Mouse (Mus musculus) splenic B cell, adult 2 months (primary cell): Measurements from ENCODE around the gene Eddm3b.
"Not testable (repeated sequence)": the region's sequence is repeated elsewhere in the genome, so short reads cannot be mapped to it uniquely, and the experiment has no call there.

Experiments used
- DNase-seq: peaks from one replicate; pipeline ENCODE4 v3.0.0-alpha.2; 2011; ENCODE audit warnings: low read depth, low spot score
- H3K27me3 ChIP-seq: 2 replicates; pipeline ENCODE4 v1.6.1; 2012; ENCODE audit warnings: mild to moderate bottlenecking, low read length, moderate library complexity, mixed read lengths; ENCODE audit not compliant: control insufficient read depth, poor library complexity, insufficient read depth, severe bottlenecking
- H3K36me3 ChIP-seq: 2 replicates; pipeline ENCODE4 v1.6.1; 2012; ENCODE audit warnings: mild to moderate bottlenecking, low read length, moderate library complexity, mixed read lengths; ENCODE audit not compliant: control insufficient read depth, poor library complexity, insufficient read depth, severe bottlenecking

Eddm3b gene

DNA sequence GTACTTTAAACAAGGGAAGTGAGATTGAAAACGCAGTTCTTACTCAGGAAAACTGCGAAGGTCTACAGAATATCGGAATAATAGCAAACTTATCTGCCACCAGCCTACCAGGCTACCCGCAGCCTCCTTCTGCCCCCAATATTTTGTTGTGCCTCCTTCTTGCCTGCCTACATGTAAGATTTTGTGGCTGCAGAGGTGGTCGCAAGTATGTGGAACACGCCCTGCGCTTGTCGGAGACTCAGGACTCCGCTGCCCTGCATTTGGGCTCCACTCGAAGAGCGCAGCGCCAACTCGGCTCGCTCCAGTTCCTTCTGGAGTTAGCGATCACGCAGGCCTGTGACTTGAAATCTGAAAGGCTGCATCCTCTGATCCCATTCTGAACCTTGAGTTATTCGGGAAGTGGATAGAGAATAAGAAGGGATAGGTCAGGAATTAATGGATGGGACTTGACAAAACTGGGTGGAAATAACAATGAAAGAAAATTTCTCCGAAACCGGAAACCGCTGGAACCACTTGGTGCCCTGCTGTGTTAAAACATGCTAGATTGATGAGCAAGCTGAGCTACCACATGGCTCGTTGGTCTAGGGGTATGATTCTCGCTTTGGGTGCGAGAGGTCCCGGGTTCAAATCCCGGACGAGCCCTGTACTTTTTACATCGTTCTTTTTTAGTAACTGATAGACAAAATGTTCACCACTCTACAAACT is 24.0 kb upstream of the Eddm3b start:
- peak; percentile 88 for DNase-seq
- no peaks in the 10 kb centered on the region for H3K36me3 ChIP-seq
- H3K27me3 ChIP-seq: no peaks in the 10 kb centered on the region

DNA sequence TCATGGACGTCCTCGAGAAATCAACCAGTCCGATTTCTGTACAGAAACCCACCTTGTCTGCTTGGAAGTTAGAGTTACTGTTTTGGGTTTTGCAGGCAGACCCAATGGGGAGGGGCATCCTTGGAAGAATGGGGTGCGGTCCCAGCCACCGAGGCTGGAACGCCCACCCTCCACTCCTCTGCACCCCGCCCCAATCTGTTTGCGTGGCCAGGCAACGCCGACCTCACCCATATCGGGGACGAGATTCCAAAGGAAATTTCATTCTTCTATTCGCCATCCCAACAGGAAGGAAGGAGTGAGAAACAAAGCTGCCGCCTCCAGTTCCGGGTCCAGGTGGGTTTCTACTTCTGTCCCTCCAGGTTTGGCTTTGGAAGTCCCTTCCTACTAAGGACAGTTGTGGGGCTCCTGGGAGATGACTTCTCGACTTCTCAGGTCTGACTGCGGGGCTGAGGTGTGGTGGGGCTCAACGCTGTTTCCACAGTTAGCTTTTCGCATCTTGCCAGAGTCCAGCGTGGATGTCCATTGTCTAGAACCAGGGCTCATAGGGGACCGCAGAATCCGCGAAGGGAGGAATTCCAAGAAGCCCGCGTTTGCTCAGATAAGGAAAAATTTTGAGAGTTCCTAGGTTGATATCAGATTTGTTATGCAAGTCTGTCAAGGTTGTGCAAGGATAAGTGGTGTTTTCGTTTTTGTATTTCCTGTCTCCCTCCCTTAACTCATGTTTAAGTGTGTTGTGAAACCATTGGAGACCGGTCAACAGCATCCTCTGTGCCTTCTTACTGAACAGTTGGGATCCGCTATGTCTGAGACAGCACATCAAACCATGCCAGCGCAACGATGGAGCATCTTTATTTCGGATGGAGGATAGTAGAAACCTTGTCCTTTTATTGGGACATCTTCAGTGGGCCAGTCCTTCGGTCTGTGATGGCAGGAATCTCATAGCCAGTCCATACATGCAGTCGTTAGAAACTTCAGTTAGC is 23.0 kb upstream of the Eddm3b start, which contains the start of the genes Rnase4 and Ang:
Rnase4 (plus strand) TSS at position 157 of the 980 bp plus-strand sequence.
Ang (plus strand) TSS at position 230 of the 980 bp plus-strand sequence.
- Histone ChIP-seq H3K36me3 (no peaks in the 10 kb centered on the region), H3K27me3 (no peaks in the 10 kb centered on the region)
- no peak for DNase-seq

DNA sequence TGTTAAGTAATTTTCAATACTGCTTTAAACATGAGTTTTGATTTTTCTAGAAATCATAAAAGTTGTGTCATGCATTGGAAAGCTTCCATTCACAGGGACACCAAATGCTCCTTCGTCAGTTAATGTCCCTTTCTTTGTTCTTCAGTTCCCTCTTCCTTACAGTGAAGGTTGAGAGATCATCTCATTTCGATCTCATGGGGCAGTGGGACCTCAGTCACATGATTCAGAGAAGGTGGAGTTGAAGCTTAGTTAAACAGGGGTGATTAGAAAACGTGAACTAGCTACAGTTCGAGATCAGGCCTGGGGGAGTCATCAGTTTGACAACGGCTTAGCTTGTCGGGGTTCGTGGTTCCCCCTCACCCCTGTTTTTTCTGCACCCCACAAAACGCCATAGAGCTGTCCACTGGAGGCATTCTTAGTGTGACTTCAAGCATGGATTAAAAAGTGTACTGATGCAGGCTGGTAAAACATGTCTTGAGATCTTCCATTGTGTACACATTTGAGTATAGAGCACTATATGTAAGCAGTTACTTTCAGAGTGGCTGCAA is 22.1 kb upstream of the Eddm3b start:
- H3K36me3 ChIP-seq: no peaks in the 10 kb centered on the region
- no peaks in the 10 kb centered on the region for H3K27me3 ChIP-seq
- peak; percentile 34 for DNase-seq

DNA sequence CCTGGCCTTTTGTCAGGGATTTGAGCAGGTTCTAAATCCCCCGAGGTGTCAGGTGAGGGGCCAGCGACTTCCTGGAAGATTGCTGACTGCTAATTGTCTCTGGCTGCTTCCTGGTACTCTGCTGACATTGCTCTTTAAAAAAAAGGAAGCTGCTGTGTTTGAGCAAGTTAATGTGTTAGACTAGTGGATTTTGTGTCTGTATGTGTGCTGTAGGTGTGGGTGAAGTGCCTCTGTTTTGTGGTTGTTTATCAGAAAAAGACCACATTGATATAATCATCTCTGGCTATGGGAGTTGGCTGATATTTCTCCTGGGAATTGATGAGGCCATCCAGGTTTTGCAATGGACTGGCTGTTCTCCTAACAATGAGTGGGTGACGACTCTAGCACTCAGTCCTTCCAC is 20.7 kb upstream of the Eddm3b start:
- H3K27me3 ChIP-seq: no peaks in the 10 kb centered on the region
- H3K36me3 ChIP-seq: no peaks in the 10 kb centered on the region
- DNase-seq: peak; percentile 65

DNA sequence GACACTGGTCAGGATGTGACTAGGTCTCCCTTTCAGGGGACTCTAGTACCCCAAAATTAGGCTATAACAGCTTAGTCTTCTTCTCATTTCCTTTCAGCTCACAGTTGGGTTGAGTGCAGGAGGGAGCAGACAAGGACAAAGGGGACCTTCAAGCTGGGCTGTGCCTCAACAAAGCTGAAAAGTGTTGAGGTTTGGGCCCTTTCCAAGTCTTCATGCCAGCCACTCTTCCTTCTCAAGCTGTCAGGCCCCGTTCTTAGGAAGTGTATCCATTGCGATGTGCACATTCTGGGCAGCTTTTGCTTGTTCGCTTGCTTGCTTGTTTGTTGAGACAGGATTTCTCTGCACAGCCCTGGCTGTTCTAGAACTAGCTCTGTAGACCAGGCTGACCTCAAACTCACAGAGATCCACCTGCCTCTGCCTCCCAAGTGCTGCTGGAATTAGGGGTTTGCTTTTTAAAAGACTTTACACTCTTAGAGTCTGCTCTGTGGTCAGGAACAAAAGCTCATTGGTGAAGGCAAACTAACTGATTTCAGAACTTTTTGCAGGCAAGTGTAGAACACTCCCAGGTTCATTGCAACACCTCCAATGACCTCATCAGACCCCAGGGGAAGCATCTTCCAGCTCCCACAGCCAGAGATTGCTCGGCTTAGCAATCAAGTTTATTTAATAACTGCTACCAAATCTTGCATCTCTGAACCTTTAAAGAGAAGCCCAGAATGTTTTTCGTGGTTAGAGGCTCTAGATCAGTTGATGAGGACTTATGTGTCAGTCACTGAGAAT is 19.9 kb upstream of the Eddm3b start:
- DNase-seq: no peak
- H3K27me3 ChIP-seq: no peaks in the 10 kb centered on the region
- no peaks in the 10 kb centered on the region for H3K36me3 ChIP-seq

DNA sequence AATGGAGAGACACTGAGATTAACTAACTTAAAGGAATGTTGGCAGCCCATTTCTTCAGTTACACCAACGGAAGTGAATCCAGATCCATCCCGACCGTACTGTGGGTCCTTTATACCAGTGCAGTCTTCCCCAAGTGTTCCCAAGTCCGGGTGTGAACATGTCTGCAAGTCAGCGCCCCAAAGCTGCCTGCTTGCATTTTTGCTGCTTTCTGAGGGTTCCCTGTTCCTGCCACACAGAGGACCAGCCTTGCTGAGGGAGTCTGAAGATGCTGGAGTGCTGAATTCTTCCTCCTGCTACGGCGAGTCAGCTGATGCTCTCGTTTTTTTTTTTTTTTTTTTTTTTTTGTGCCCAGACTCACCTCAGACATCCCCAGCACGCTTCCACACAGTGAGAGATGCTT is 19.3 kb upstream of the Eddm3b start:
- H3K36me3 ChIP-seq: no peaks in the 10 kb centered on the region
- DNase-seq: no peak
- no peaks in the 10 kb centered on the region for H3K27me3 ChIP-seq

DNA sequence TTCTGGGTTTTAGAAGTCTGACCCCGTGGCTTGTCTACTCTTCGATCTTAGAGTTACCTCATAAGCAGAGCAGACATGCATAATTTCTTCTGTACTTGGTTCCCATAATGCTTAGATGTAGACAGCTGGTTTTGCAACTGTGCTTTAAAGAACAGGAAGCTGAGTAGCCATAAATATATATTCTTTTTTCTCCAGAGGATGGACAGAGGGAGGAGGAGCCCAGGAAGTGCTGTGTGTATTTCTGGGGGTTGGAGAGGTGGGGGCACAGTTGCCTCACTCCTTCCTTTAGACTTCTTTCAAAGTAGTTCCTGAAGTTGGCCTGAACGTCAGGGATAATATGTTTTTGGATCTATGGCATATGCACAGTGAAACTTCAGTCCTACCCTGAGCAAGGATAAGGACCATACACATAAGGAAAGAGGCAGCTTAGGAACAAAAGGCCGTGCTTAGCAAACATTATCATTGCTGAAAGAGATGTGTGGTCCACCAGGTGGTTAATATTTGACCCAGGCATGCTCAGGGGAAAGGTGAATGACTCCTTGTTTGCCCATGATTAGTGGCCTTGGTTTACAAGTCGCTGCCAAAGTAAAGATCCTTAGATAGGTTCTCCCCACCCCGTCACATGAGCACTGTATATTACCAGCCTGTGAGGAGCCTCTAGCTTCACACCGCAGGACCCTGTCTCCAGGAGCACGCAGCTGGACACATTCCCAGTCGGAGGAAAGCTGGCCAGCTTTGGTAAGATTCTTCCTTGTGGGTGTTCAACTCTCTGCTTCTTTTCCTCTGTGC is 18.3 kb upstream of the Eddm3b start:
- DNase-seq: no peak
- no peaks in the 10 kb centered on the region for H3K36me3 ChIP-seq
- no peaks in the 10 kb centered on the region for H3K27me3 ChIP-seq

DNA sequence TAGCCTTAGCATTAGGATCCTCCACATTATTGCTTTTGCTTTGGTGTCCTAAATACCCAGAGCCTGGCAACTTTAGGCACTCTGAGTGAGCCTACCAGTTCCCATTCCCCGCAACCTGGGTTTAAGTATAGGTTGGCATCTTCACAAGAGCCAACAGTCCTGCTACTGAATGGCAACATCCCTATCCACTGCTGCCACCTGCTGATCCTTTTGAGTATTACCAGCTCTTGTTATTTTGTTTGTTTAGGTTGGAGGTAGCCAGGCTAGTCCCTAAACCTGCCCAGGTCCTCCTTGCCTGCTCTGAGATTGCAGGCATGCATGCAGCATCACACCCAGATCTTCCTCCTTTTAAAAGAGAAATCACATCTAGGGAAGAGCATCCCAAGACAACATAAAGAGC is 15.9 kb upstream of the Eddm3b start:
- not testable (repeated sequence) for H3K27me3 ChIP-seq
- peak; percentile 70 for DNase-seq

DNA sequence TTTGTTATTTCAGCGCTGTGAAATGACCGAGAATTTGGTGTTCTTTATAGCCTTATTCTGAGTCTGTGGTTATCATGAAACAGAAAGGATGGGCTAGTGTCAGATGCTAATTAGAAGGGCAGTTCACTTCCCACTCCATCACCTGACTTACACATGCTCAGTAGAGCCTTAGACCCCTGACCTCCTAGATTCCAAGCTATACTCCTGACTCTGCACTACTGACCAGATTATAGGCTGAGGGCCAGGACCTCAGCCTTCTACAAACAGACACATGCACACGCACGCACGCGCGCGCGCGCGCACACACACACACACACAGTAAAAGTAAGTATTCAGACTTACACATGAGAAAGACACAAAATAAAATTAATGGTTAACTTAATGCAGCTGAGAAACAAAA is 15.3 kb upstream of the Eddm3b start:
- DNase-seq: no peak
- Histone ChIP-seq H3K27me3 (no peaks in the 10 kb centered on the region), H3K36me3 (no peaks in the 10 kb centered on the region)

More for the DNA sequence above, 15.9 kb upstream of the Eddm3b start:
- not testable (repeated sequence) for H3K36me3 ChIP-seq

DNA sequence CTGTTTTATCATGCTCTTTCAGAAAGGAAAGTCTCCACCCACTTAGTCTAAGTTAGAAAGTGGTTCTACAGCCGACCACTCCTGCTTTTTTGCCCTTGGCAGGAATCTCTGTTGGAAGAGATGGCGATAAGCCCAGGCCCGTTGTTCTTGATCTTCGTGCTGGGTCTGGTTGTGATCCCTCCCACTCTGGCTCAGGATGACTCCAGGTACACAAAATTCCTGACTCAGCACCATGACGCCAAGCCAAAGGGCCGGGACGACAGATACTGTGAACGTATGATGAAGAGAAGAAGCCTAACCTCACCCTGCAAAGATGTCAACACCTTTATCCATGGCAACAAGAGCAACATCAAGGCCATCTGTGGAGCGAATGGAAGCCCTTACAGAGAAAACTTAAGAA is 12.9 kb upstream of the Eddm3b start:
- Histone ChIP-seq H3K27me3 (no peaks in the 10 kb centered on the region), H3K36me3 (no peaks in the 10 kb centered on the region)
- no peak for DNase-seq

DNA sequence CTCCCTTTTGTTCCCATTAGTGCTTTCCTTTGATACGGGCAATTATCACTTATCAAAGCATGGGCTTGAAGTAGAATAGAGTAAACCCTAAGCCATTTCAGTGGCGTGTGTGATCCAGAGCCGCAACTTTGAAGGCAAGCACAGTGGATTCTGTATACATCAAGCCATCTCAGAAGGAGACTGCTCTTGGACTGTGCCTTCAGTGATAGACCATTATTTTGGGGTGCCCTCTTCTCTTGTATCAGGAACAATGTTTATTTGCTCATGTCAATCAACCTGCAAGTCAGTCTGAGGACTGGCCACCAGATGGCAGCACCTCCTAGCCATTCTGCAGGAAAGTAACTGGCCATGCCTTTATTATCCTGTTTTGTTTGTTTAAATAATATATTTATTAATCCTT is 11.0 kb upstream of the Eddm3b start:
- peak; percentile 87 for DNase-seq
- H3K36me3 ChIP-seq: no peaks in the 10 kb centered on the region
- H3K27me3 ChIP-seq: no peaks in the 10 kb centered on the region

DNA sequence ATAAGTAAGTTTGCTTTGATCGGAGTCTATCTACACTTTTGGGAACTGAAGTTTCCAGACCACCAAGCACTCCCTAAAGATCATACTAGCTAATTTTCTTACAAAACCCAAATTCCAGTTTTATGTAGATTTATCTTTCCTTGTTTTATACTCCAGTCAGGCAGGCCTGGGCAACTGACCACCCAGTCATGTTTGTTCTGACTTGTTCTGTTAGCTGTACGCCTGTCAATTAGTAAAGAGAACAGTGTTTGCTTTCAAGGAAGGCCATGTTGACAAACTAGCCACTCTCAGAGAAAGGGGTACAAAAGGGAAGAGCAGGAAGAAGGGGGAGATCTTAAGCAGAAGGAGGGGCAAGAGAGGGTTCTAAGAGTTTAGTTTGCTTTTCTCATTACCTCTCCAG is 9.9 kb upstream of the Eddm3b start:
- DNase-seq: no peak
- no peaks in the 10 kb centered on the region for H3K27me3 ChIP-seq
- H3K36me3 ChIP-seq: no peaks in the 10 kb centered on the region

DNA sequence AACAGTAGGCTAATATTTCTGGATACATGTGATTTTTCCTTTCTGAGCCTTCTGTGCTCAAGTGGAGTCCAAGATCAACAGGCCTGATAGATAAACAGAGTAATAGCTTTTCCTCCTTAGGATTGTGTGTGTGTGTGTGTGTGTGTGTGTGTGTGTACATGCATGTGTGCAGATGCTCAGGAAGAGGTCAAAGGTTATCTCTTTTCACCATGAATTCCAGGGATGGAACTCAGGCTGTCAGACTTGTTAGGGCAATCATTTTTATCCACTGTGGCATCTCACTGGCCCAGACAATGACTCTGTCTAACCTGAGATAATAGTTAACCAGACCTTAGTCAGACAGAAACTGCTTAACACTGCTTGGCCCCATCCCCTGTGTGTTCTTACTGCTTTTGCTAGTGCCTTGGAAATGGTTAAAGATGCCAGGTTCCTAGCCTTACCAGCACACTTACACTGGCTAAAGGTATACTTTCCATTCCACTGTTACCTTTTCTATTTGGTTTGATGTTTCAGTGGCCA is 7.7 kb upstream of the Eddm3b start:
- DNase-seq: no peak
- Histone ChIP-seq H3K27me3 (no peaks in the 10 kb centered on the region), H3K36me3 (no peaks in the 10 kb centered on the region)

DNA sequence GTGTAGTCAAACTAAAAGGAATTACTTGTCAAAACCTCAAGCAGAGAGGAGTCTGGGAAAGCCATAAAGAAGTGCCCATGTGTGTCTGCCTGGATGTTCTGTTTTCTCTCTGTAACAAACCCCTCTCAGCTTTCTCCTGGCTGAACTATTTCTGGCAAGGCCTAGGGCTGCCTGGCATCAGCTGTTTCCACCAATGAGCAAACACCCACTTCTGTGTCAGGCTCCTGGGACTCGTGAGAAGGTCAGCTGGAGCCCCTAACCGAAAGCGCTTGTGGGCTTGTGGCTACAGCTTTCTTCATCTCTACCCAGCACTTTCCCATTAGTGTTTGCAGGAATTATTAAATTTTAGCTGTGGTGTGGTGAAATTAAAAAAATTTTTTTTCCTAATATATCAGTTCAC is 2.3 kb upstream of the Eddm3b start:
- Histone ChIP-seq H3K27me3 (no peaks in the 10 kb centered on the region), H3K36me3 (no peaks in the 10 kb centered on the region)
- no peak for DNase-seq
